Mouse (Mus musculus): ENCODE measurements around the gene Gm11627.
"Not testable (repeated sequence)": the region's sequence is repeated elsewhere in the genome, so short reads cannot be mapped to it uniquely, and the experiment has no call there.

Gene Gm11627

DNA sequence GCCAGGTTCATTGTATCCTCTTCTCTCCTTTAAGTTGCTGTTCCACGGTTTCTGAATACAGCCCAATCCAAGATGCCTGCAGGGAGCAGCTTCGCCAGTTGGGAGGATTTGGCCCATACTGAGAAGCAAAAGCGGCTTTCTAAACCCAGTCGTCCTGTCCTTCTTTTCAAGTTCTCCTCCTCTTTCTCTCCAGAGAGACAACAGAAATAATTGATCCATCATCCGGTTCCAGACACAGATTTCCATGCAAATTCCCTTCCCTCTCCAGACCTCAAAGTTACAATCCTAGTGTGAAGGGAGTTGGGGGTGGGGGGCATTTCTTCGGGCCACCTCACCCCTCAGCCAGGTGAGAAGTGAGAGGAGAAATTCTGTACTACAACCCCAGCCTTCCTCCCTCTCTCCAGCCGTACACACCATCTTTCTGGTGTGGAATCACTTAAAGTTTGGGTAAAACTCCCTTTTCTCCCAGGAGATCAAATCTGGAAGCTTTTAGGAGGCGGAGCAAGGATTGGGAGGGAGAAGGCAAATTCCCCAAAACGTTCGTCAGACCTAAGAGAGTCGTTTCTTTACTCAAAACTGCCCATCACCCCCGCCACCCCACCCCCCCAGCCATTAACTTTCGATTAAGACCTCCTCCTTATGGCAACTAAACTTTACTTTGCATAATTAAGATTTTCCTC is 23.7 kb upstream of the Gm11627 start:
- no peak for DNase-seq

- DNase-seq: no peak
Measured at GRCm38 (mm10) chr11:102599912-102600311, 20.7 kb upstream of the Gm11627 start.

DNA sequence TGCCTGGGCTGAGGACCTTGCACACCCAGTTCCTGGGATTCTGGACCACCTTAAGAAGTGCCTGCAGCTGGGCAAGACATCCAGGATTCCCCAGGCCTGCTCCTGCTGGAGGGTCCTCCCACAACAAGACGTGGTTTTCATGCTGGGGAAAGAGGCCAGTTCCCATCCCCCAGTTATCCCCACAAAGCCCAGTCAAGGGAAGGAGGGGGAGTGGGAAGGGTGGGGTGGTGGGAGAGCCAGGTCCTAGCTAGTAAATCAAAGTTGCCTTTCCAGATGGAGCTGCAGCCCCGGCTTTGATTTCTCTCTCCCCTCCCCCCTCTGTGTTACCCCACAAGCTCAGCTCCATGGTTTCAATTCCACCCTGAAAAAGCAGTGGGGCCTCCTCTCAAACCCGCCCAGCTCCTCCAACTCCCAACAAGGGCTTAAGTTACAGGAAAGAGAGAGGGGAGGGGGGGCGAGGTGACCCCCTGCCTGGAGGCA is 16.1 kb upstream of the Gm11627 start:
- no peak for DNase-seq

GRCm38 (mm10) chr11:102587554-102587953 is 8.3 kb upstream of the Gm11627 start:
- DNase-seq: no peak

- DNase-seq: no peak
Measured at GRCm38 (mm10) chr11:102586445-102587130, 7.3 kb upstream of the Gm11627 start.

- DNase-seq: no peak
Measured at GRCm38 (mm10) chr11:102582736-102583135, 3.5 kb upstream of the Gm11627 start.

DNA sequence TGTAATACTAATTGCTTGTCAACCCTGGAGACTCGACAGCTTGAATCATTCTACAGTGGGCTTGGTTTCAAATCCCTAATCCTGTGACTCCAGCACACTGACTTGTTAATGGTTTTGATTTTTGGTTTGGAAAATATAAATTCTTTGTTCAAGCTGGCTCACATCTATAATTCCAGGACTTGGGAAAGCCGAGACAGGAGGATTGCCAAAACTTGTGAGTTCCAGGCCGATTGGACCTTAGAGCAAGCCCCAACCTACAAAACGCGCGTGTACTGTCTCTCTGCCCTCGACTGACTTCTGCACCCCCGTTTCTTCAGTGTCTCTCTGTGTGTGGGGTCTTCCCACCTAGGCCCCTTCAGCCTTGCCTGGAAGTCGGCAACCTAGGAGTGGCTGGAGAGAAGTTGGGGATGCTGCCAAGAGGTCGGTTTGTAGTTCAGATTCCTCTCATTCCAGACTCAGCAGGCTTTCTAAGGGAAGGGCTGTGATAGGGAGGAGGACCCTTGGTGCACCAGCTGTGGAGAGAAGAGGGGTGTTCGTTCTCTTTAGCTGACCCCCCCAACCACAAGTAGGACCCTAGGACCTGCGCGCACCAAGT is 2.9 kb upstream of the Gm11627 start:
- peak; percentile 30 to 42 for DNase-seq

DNA sequence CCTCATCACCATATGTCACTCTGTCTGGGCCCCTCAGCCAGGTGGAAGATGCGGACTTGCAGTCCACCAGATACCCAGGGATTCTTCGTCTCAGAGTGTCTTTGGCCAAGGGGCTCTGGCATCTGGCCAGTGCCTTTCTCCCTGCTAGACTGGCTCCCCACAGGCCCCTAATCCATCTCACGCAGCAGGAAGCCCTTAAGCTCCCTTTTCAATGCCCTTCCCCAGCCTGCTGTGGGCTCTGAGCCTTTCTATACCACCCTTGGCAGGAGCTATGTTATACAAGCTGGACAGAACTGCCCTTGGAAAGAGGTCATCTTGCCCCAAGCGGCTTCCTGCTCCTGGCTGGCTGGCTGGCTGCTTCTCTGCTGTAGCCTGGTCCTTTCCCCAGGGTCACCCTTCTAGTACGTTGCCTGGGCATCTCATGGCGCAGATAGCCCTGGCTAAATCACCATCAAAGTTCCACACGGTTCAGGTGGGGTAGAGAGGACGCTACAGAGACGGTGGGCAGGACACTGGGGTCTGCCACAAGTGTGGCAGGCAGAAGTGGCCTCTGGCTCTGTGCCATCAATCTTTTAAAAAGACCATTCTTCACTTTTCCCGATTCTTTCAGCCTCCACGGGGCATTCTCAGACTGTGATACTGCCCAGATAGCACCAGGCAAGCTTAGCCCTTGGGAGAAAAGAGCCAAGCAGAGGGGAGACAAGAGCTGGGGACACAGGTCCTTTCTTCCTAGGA is 2.2 kb upstream of the Gm11627 start:
- DNase-seq: no peak

DNA sequence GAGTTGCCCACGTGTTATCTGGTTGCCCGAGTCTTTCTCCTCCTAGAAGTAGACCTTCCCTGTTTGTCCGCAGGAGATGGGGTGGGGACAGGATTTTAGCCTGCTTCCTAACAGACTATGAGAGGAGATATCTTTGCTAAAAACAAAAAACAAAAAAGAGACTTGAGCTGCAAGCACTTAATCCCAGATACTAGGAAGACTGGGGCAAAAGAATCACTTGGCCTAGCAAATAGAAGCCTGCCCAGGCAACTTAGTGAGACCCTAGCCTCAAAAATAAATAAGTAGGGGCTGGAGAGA is 721 bp upstream of the Gm11627 start:
- no peak for DNase-seq

DNA sequence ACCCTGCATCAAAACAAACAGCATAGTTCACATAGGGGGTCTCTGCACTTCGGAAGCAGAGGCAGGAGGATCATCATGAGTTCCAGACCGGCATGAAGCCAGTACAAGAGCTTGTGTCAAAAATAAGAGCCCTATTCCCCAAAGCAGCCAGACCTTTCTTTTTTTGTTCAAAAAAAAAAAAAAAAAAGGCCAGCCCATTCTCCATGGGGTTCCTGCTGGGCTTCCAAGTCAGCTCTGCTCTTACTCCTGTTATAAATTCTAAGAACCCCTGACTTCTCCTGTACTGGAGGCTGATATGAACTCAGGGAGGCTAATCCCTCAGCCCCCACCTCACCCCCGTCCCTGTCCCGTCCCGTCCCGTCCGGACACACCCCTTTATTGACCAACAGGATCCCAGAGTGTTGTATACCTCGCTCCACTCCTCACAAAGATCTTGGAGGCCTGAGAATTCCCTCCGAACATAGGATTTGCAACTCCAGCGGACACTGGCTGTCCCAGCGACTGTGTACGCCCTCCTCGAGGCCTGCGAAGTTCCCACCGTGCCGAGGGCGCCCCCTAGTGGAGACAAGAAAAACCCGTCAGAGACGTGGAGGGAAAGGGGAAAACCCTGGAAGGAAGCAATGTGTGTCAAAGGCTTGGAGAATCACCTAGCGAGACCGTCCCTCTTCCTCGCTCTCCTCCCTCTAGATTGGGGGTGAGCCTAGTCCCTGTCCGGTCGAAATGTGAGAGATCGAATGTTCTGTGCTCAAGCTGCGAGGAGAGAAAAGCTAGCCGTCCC is 731 bp downstream of the Gm11627 start:
- DNase-seq: peak; percentile 68 to 73

DNA sequence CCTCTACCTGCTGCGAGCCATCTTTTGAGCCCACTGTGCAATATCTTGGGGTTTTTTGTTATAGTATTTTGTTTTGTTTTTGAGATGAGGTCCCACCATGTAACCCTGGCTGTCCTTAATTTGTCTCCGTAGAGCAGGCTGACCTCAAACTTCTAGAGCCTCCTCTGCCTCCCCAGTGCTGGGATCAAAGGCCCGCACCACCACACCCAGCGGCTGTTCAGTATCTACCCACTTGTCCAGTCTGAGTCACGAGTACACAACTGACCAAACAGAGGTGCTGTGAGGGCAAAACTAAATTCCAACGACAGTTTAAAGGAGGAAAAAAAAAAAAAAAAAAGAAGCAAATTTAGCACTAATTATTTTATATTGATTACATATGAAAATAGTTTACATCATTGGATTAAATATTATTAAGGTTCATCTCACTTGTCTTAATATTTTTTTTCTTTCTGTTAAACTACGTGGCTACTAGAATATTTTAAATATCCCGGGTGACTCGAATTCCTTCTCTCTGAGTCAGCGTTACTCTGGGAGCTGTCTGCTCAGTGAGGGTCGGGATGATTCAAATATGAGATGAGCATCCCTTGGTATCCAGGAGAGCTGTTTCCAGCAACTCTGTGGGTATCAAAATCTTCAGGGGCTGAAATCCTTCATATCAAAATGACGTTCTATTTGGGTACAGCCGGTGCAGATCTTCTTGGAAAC is 3.1 kb downstream of the Gm11627 start:
- no peak for DNase-seq

DNA sequence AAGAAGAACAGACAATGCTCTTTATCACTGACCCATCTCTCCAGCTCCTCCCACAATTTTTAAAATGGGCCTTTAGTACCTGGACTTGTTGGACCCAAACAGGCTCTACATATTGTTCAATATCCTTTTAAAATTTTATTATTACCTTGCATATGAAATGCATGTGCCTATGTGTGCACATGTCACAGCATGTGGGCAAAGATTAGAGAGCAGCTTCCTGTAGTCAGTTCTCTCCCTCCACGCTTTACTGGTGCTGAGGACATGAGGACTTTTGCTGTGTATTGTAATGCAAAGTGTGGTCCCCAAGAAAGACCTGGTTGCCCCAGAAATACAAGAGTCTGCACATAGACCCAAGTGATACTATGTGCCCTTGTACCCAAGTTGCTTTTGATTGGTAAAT is 4.2 kb downstream of the Gm11627 start:
- no peak for DNase-seq

DNA sequence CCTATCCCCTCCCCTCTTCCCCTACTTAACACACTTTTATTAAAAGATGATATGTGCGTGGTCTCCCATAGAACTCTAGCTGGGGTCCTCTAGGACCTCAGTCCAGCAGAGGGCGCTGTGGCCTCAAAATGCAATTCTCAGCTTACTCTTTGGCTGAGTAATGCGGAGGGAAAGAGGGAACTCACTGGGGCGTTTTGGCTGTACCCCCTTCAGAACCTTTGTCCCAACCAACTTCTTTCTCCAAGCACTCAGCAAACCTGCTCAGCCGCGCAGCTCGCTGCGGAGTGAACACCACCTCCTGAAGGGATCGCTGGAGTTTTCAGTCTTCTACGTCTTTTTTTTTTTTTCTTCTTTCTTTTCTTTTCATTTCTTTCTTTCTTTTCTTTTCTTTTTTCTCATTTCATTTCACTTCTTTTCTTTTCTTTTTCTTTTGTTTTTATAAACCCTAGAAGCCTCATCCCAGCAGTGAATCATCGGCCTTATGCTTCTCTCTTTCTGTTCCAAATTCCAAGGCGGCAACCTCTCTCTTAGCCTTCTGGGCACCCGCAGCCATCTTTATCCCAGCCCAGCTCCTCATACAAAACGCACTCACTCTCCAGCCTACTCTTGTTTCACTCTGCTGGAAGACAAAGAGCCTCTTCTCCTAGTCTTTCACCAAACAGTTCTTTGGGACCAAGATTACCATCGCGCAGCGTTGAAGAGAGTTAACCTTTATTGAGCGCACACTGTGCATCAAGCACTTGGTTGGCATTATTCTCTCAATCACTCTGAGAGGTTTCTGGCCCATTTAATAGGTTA is 6.2 kb downstream of the Gm11627 start:
- DNase-seq: peak; percentile 53 to 86

DNA sequence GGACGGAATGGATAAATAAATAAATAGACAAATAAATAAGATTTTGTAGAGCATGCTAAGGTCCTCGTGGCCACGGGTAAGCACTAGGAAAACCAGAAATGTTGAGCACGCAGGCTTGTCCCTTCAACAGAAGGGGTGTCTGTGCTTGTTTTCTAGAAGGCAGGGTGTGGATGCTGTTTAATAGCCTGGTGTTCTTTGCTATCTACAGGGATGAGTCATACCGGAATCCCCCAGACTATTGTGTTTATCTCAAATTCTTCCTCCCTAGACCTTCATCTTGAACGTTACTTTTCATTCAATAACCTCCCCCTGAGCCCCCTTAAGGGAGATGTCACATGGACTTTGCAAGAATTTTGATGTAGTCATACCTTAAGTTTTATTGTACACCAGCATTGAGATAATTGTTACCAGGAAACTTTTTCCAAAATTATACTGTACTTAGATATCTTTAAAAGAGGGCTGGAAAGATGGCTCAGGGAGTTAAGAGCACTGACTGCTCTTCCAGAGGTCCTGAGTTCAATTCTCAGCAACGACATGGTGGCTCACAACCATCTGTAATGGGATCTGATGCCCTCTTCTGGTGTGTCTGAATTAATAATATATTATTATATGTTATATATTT is 10.4 kb downstream of the Gm11627 start:
- no peak for DNase-seq

- DNase-seq: no peak
Measured at GRCm38 (mm10) chr11:102568191-102568590, 11.1 kb downstream of the Gm11627 start.

DNA sequence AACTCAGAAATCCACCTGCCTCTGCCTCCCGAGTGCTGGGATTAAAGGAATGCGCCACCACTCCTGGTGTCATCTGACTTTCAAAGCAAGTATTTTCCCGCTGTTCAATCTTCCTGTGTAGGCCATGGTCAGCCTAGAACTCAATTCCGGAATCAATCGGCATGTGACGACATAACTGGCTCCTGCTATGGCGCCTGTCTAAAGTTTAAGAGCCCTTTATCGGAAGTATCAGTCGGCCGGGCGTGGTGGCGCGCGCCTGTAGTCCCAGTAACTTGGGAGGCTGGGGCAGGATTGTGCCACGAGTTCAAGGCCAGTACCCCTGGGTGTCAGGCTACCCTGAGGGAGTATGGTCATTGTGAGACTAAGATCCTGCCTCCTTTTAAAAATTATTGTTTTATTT is 11.5 kb downstream of the Gm11627 start:
- no peak for DNase-seq

GRCm38 (mm10) chr11:102567157-102567556 is 12.1 kb downstream of the Gm11627 start:
- no peak for DNase-seq

DNA sequence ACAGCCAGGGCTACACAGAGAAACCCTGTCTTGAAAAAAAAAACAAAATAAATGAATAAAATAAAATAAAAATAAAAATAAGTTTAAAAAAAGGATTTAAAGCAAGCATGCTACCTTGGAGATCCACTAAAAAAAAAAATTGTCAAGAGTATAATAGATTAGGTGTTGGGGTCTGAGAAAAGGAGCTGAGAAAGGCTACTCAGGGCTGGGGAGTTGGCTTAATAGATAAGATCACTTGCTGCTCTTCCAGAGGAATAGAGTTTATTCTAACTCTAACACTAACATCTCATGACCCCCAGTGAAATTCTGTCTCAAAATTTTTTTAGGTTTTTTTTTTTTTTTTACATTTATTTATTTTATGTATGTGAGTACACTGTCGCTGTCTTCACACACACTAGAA is 13.0 kb downstream of the Gm11627 start:
- no peak for DNase-seq

DNA sequence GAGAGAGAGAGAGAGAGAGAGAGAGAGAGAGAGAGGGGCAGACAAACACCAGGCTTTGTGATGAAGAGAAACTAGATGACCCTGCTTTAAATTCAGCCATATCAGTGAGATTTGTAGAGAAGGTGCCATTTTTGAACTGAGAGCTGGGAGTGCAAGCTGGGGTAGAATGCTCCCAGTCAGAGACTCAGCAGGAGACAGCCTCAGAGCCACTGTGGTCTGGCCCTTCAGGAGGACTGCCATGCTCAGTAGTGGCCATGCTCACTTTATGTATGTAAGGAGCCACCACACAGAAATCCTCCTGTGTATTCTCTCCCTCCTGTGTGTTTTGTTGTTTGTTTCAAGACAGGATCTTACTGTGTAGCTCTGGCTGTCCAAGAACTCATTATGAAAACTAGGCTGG is 13.5 kb downstream of the Gm11627 start:
- no peak for DNase-seq

DNA sequence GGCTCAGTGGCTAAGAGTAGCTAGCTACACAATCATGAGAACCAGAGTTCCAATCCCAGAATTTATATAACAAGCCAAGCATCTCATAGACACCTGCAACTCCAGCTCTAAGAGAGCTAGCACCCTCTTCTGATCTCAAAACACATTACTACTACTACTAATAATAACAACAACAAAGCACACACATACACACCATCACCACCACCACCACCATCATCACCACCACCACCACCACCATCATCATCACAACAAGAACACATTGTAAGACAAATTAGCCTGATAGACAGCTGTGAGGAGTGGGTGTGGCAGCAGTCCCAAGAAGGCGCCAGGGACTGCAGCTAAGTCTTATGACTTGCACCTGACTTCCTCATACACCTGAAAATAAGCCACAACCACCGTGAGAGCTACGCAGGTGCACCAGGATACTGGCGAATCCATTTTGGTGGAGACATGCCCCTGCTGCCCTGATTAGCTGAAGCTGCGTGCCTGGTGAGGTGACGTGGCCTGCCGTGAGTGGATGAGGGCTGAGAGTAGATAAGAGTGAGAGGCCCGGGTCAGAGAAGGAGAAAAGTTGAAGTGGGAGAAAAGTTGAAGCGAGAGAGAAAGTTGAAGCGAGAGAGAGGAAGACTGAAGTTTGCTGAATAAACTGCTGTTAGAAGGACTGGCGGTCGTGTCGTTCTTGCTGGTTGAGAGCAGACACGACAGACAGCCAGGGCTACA is 14.1 kb downstream of the Gm11627 start:
- not testable (repeated sequence) for DNase-seq
